Mouse (Mus musculus): ENCODE results near the gene Acnat1. TPM values are rescaled to one million over a fixed set of nuclear protein-coding genes. Genes with fewer than 3 reads are reported as not detected.
"Not testable (repeated sequence)": the region's sequence is repeated elsewhere in the genome, so short reads cannot be mapped to it uniquely, and the experiment has no call there.

Acnat1 gene
- total RNA-seq (2021): 1 to 10 TPM in 1 of 2 experiments, under 1 TPM in 1; 0.57 to 1.1 TPM
- long read RNA-seq: 0 reads

DNA sequence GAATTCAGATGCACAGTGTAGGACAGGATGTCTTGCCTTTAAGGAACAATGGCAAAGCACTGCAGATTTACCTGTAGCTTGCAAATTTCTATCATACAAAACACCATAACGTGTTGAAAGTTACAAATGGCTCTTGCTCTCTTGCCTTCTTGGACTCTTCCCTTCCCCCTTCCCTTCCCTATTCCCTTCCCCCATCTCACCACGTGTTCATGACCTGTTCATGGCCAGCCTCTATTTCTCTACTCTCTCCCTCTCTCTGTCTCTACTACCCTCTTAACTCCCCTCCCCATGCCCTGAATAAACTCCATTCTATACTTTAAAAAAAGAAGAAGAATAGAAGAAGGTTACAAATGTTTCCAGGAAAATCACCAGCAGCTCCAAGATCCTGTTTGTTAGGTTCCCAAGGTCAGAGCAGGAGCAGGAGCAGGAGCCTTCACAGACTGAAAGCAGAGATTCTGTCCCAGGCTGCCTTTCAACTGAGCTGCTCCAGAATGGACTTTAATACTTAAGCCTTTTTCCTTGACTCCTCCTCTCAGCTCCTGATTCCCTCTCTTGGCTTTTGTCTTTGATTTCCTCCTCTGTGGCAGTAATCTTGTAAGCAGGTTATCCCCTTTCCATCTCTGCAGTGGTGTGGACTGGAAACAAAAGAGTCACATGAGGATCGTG is at the start of gene Acnat1:
TSS of gene Acnat1 (minus strand) at position 478 of the 666 bp plus-strand sequence.
- no peak for DNase-seq (ENCODE audit: low spot score in 2 of 2)

GRCm38 (mm10) chr4:49522576-49522975 is 48.9 kb upstream of the Acnat1 start:
- peak; percentile 59 to 64 for DNase-seq (ENCODE audit: low spot score in 2 of 2)

DNA sequence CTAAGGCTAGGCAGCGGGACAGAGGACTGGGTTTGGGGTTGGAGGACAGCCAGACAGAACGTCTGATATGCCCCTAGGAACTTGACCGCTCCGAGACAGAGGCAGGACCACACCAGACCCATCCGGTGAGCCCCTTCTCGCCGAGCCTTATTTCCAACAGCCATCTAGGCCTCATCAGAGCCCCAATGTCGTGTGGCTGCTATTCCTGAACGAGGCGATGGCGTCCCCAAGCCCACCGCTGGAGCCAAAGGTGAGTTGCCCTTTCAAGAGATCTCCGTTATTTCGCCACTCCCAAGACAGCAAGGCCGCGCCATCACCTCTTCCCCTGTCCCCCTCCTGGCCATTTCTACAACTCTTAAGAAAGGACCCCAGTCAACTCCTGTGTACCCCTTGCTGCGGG is 47.6 kb upstream of the Acnat1 start:
- no peak for DNase-seq (ENCODE audit: low spot score in 2 of 2)

DNA sequence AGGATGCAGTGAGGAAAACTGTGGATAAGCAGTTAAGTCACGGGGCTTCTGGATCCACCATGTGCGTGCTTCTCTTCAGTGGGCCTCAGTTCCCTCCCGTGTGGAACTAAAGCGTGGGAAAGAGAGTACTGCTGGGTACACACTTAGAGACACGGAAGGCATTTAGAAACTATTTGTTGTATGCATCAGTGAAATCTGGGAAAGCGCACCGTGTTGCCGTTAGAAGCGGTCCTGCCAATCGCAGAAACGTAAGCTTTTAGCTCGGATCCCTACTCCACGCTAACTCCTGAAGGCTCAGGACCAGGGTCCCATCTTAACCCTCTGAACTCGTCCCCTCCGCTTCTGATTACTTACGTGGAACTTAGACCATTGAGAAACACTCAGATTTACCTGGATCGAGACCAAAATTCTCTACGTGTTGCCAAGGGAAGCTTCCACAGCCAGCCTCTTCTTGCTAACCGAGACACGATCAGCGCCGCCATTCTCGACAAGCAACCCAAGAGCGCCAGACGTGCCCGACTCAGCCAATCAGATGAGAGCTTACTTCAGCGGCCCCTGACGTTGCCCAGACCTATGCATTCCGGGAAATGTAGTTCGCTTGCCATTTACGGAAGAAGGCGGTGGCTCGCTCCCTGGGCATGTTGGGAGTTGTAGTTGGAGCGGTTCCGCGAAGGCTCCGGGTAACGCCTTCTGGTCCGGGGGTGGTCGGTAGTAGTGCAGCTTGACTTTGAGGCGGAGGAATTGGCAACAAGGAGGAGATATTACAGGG is 47.0 kb upstream of the Acnat1 start, which contains the start of the genes Mrpl50 and Zfp189:
TSS of gene Mrpl50 (minus strand) at position 522 of the 769 bp plus-strand sequence.
TSS of gene Zfp189 (plus strand) at position 605 of the 769 bp plus-strand sequence.
- peak; percentile 92 to 93 for DNase-seq (ENCODE audit: low spot score in 2 of 2)

DNA sequence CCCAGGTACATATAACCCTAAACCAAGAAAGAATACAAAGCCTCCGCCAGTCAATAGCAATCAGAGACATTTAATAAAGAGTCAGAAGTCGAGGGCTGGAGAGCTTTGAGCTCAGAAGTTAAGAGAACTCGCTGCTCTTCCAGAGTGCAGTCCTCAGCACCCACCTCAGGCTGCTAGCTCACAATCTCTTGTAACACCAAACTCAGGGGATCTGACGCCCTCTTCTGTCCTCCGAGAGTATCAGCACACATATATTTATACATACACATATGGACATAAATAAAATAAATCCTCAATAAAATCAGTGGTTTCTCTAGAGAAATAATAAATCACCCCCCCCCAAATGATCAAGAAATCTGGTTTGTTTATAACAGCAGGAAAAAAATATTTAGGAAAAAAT is 45.8 kb upstream of the Acnat1 start:
- DNase-seq (ENCODE audit: low spot score in 2 of 2): no peak

- DNase-seq (ENCODE audit: low spot score in 2 of 2): no peak
Measured at GRCm38 (mm10) chr4:49514441-49514840, 40.7 kb upstream of the Acnat1 start.

- DNase-seq (ENCODE audit: low spot score in 2 of 2): no peak
Measured at GRCm38 (mm10) chr4:49512636-49513035, 38.9 kb upstream of the Acnat1 start.

DNA sequence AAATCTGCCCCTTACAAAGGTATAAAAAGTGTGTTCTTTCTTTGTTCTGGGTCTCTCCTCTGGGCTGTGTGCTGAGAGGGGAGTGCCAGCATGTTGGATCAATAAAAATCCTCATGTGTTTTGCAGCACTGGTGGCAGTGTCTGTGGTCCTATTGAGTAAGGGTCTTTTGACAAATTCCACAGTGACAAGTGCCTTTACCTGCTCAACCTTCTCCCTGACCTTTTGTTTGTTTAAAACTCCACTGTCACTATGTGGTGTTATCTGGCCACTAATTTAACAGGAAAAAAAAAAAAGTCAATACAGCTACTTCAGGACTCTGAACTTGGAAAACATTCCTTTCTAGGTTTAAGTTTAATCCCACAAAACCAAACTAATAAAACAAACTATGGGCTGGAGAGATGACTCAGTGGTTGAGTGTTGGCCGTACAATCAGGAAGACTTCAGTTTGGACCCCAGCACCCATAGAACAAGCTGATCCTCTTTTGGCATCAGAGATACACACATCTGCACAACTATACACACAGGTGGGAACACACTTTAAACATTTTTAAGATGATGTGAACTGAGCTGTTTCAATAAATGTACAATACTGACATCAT is 36.6 kb upstream of the Acnat1 start:
- DNase-seq (ENCODE audit: low spot score in 2 of 2): not testable (repeated sequence)

GRCm38 (mm10) chr4:49509183-49509582 is 35.5 kb upstream of the Acnat1 start:
- no peak for DNase-seq (ENCODE audit: low spot score in 2 of 2)

GRCm38 (mm10) chr4:49506386-49506785 is 32.7 kb upstream of the Acnat1 start, which contains the start of gene Baat:
TSS of gene Baat (minus strand) at chr4:49506557.
- DNase-seq (ENCODE audit: low spot score in 2 of 2): no peak

GRCm38 (mm10) chr4:49503563-49503962 is 29.9 kb upstream of the Acnat1 start:
- no peak for DNase-seq (ENCODE audit: low spot score in 2 of 2)

- DNase-seq (ENCODE audit: low spot score in 2 of 2): not testable (repeated sequence)
Measured at GRCm38 (mm10) chr4:49485934-49486650, 12.4 kb upstream of the Acnat1 start.

GRCm38 (mm10) chr4:49485442-49485841 is 11.7 kb upstream of the Acnat1 start:
- DNase-seq (ENCODE audit: low spot score in 2 of 2): no peak

DNA sequence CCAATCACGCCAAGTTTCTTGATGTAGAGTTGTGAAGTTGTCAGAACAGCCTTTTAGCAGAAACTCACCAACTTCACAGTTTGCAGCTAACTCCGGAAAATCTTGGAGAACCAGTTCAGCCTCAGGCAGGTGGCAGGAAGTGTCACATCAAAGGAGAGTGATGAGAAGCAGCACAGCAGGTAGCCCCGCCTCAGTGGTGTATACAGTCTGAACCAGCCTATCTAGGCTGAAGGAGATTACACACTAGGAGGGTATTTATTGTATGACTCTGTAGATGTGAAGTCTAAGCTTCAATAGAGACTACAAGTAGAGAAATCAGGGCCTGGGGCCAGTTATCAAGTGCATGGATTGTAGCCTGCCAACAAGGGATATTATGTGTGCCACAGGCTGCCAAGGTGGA is 7.2 kb upstream of the Acnat1 start:
- DNase-seq (ENCODE audit: low spot score in 2 of 2): no peak

DNA sequence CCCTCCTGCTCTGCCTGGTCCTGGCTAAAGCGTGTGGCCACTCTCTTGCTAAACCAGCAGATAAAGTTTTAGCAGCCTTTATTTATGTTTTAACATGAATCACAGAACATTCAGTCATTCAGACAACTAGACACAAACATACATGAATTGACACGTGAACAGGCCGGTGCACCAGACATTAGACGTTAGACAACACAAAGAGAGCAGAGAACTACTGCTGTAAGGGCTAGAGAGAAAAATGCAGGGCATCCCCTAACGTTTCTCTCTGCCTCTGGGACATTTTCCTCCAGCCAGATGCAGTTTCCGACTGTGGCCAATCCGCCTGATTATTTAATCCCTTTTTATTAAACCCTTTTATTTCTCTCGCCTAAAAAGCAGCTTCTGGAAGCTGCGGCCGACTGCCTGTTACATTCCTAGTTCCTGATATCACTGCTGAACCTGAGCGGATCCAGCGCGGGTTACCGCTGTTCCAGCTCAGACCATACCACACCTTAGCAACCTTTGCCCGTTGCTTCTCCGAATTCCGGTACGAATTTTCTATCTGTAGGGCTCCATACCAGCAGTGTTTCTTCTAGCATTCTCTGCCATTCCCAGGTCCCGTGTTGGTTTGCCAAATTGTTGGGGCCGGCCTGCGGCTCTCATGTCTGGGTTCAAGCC is 6.5 kb upstream of the Acnat1 start:
- no peak for DNase-seq (ENCODE audit: low spot score in 2 of 2)

DNA sequence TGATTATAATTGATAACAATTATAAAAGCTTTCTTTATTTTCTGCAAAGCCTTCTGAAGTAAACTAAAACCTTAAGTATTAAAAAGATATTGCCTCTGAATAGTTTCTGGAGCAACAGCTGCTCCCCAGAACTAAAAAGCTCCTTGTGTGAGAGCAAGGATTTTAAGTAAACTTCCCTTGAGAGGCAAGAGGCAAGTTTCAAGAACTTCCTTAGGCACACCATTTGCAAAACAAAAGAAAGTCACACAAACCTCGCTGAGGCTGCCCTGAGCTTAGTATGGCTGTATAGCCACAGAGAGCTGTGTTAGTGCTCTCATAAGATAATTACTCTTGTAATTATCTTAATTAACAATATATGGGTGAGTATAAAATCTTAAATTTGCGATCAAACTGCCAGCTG is 5.3 kb upstream of the Acnat1 start:
- DNase-seq (ENCODE audit: low spot score in 2 of 2): not testable (repeated sequence)

- no peak for DNase-seq (ENCODE audit: low spot score in 2 of 2)
Measured at GRCm38 (mm10) chr4:49478118-49478877, 4.6 kb upstream of the Acnat1 start.

DNA sequence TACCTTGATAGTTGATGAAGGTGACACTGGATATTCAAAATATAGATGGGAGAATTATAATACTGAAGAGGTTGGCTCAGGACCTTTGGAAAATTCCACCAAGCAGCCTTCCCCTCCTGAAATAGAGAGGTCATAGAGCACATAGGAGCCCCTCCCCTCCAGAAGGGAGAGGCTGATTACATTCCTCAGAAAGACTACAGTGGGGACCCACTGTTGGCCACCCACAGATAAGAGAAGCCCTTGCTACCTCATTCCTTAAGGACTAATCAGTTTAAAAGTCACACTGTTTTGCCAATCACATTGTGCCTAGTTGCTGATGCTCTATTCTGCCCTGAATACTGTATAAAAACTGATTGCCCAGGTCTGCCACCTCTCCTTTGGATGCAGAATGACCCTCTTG is 871 bp upstream of the Acnat1 start:
- no peak for DNase-seq (ENCODE audit: low spot score in 2 of 2)

- no peak for DNase-seq (ENCODE audit: low spot score in 2 of 2)
Measured at GRCm38 (mm10) chr4:49469435-49470151, 4.1 kb downstream of the Acnat1 start.

All from layer of hippocampus, postnatal 10 days (tissue).